Mouse (Mus musculus) ES-Bruce4 (cell line): Measurements from ENCODE around the gene Gm42715. TPM values are rescaled to one million over a fixed set of nuclear protein-coding genes. Genes with fewer than 3 reads are reported as not detected.
"Not testable (repeated sequence)": the region's sequence is repeated elsewhere in the genome, so short reads cannot be mapped to it uniquely, and the experiment has no call there.

Experiments used
- H3K27ac ChIP-seq: 2 replicates; pipeline ENCODE4 v1.5.1; 2012; ENCODE audit warnings: low read length, inconsistent platforms; ENCODE audit not compliant: insufficient read depth
- H3K27me3 ChIP-seq: 2 replicates; pipeline ENCODE4 v1.6.1; 2012; ENCODE audit warnings: mild to moderate bottlenecking, low read length, inconsistent platforms; ENCODE audit not compliant: control insufficient read depth, poor library complexity, insufficient read depth, severe bottlenecking
- H3K36me3 ChIP-seq: 2 replicates; pipeline ENCODE4 v1.6.1; 2012; ENCODE audit warnings: inconsistent platforms, mild to moderate bottlenecking, low read length, moderate library complexity; ENCODE audit not compliant: control insufficient read depth, poor library complexity, insufficient read depth, severe bottlenecking
- H3K4me1 ChIP-seq: one replicate; pipeline ENCODE4 v1.8.1; 2011; ENCODE audit warnings: low read length; ENCODE audit not compliant: control insufficient read depth, insufficient read depth
- H3K4me3 ChIP-seq: 2 replicates; pipeline ENCODE4 v1.5.1; 2011; ENCODE audit warnings: low read depth, mild to moderate bottlenecking, low read length
- H3K9ac ChIP-seq: 2 replicates; pipeline ENCODE4 v1.6.1; 2012; ENCODE audit warnings: low read depth, mild to moderate bottlenecking, inconsistent platforms; ENCODE audit not compliant: poor library complexity, severe bottlenecking
- H3K9me3 ChIP-seq: replicated peaks from 2 replicates; pipeline ENCODE4 v1.6.1; 2012; ENCODE audit warnings: mild to moderate bottlenecking, low read length, inconsistent platforms; ENCODE audit not compliant: control insufficient read depth, poor library complexity, insufficient read depth, severe bottlenecking
- CTCF ChIP-seq: IDR thresholded peaks from one replicate; pipeline ENCODE4 v1.8.1; 2011; ENCODE audit warnings: low read depth, low read length
- EP300 ChIP-seq: IDR thresholded peaks from 2 replicates; pipeline ENCODE4 v1.6.1; 2011; ENCODE audit warnings: low read depth, low read length; ENCODE audit not compliant: insufficient read depth
- POLR2A ChIP-seq: IDR thresholded peaks from one replicate; pipeline ENCODE4 v1.8.1; 2011; ENCODE audit warnings: low read length; ENCODE audit not compliant: insufficient read depth
- polyA plus RNA-seq: library from polyadenylated mRNA; stranded (reverse); fragments of >200 nt; gene quantifications from 2 replicates; pipeline ENCODE4 v1.2.4, GENCODE M21; 2011; ENCODE audit warnings: low read depth; ENCODE audit not compliant: missing spikeins, insufficient read depth, insufficient read length

The Gm42715 gene
- polyA plus RNA-seq, 1 experiment, result 13.6 TPM

- peaks cover 34% of the 10 kb centered on the region for H3K36me3 ChIP-seq
- H3K4me3 ChIP-seq, result peak within 1 kb of the TSS; percentile 97
- peaks cover 3% of the 10 kb centered on the region for H3K4me1 ChIP-seq
- H3K27me3 ChIP-seq, result no peaks in the 10 kb centered on the region
- H3K9me3 ChIP-seq, result no peaks in the 10 kb centered on the region
- H3K9ac ChIP-seq, result peak within 1 kb of the TSS; percentile 92
- H3K27ac ChIP-seq, result peak within 1 kb of the TSS; percentile 80
- no peak for TF ChIP-seq POLR2A
- no peak for TF ChIP-seq CTCF
- no peak for TF ChIP-seq EP300
These were observed 40.6 kb upstream of the Gm42715 start, which contains the start of gene Fbrs for GRCm38 (mm10) chr7:127478635-127479317. Gene Fbrs, plus strand, starts transcription at chr7:127479199.

GRCm38 (mm10) chr7:127479318-127480225, 39.8 kb upstream of the Gm42715 start:
- Histone ChIP-seq H3K9ac (peak overlapping the region; percentile 92), H3K9me3 (no peaks in the 10 kb centered on the region), H3K4me3 (peak overlapping the region; percentile 97), H3K4me1 (peaks cover 3% of the 10 kb centered on the region), H3K36me3 (peaks cover 33% of the 10 kb centered on the region), H3K27me3 (no peaks in the 10 kb centered on the region), H3K27ac (no peak overlapping the region)
- no peak for TF ChIP-seq POLR2A
- TF ChIP-seq CTCF, result no peak

GRCm38 (mm10) chr7:127480321-127480720, 39.1 kb upstream of the Gm42715 start:
- no peak overlapping the region for H3K4me3 ChIP-seq
- peaks cover 3% of the 10 kb centered on the region for H3K4me1 ChIP-seq
- peaks cover 27% of the 10 kb centered on the region for H3K36me3 ChIP-seq
- H3K27ac ChIP-seq, result no peak overlapping the region
- no peaks in the 10 kb centered on the region for H3K27me3 ChIP-seq
- H3K9ac ChIP-seq, result peak overlapping the region; percentile 92; the same call in 1 of the 2 replicates
- TF ChIP-seq EP300 (no peak), POLR2A (no peak), CTCF (no peak)
- H3K9me3 ChIP-seq, result no peaks in the 10 kb centered on the region

GRCm38 (mm10) chr7:127485416-127485815, 34.0 kb upstream of the Gm42715 start:
- no peaks in the 10 kb centered on the region for H3K9me3 ChIP-seq
- no peak overlapping the region for H3K27ac ChIP-seq
- H3K36me3 ChIP-seq, result peaks cover 27% of the 10 kb centered on the region
- no peak overlapping the region for H3K4me3 ChIP-seq
- no peak overlapping the region for H3K9ac ChIP-seq
- H3K4me1 ChIP-seq, result no peaks in the 10 kb centered on the region
- H3K27me3 ChIP-seq, result no peaks in the 10 kb centered on the region
- TF ChIP-seq CTCF (no peak), POLR2A (no peak), EP300 (no peak)

- not testable (repeated sequence) for H3K9ac ChIP-seq, H3K27me3 ChIP-seq, H3K27ac ChIP-seq, H3K4me3 ChIP-seq, H3K9me3 ChIP-seq, H3K4me1 ChIP-seq
- peaks cover 23% of the 10 kb centered on the region for H3K36me3 ChIP-seq
These were observed 31.0 kb upstream of the Gm42715 start for GRCm38 (mm10) chr7:127488364-127488763.

DNA sequence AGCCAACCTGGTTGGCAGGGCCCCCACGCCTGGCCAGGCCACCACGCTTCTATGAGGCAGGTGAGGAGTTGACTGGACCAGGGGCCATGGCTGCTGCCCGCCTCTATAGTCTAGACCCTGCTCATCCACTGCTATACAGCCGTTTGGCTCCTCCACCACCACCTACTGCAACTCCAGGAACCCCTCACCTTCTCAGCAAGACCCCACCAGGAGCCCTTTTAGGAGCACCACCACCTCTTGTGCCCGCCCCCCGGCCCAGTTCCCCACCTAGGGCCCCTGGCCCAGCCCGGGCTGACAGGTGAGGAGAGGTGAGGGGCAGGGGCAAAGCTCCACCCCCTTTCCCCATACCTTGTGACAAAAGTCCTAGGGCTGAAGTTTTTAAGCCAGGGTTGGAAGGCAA, 29.4 kb upstream of the Gm42715 start:
- TF ChIP-seq CTCF (no peak), POLR2A (no peak), EP300 (no peak)
- Histone ChIP-seq H3K27ac (no peak overlapping the region), H3K4me1 (no peaks in the 10 kb centered on the region), H3K9ac (no peak overlapping the region), H3K9me3 (no peaks in the 10 kb centered on the region), H3K27me3 (no peaks in the 10 kb centered on the region), H3K4me3 (no peak overlapping the region), H3K36me3 (peaks cover 18% of the 10 kb centered on the region)
